Mouse (Mus musculus) ovary, postnatal 36 days (tissue): ENCODE data around the gene Pam.

Experiments
- DNase-seq: peaks from one replicate; pipeline ENCODE4 v3.0.0; 2022; ENCODE audit warnings: low spot score, mixed read lengths

The Pam gene

GRCm38 (mm10) chr1:97910874-97911273 is 184.6 kb downstream of the Pam start:
- no peak for DNase-seq

GRCm38 (mm10) chr1:97909561-97909960 is 185.9 kb downstream of the Pam start:
- DNase-seq: no peak

GRCm38 (mm10) chr1:97908736-97909135 is 186.7 kb downstream of the Pam start:
- DNase-seq: no peak

GRCm38 (mm10) chr1:97903912-97904460 is 191.5 kb downstream of the Pam start:
- DNase-seq: no peak

- no peak for DNase-seq
These were observed 192.6 kb downstream of the Pam start for GRCm38 (mm10) chr1:97902830-97903229.

GRCm38 (mm10) chr1:97900559-97901153 is 194.8 kb downstream of the Pam start:
- no peak for DNase-seq

GRCm38 (mm10) chr1:97887511-97887910 is 207.9 kb downstream of the Pam start:
- no peak for DNase-seq

GRCm38 (mm10) chr1:97883498-97883897 is 211.9 kb downstream of the Pam start:
- no peak for DNase-seq

- DNase-seq: no peak
These were observed 218.4 kb downstream of the Pam start for GRCm38 (mm10) chr1:97877037-97877436.

GRCm38 (mm10) chr1:97873490-97874054 is 221.9 kb downstream of the Pam start:
- DNase-seq: no peak

- DNase-seq: no peak
These were observed 223.0 kb downstream of the Pam start for GRCm38 (mm10) chr1:97872493-97872892.

- no peak for DNase-seq
These were observed 223.4 kb downstream of the Pam start for GRCm38 (mm10) chr1:97872072-97872471.

- no peak for DNase-seq
These were observed 231.3 kb downstream of the Pam start for GRCm38 (mm10) chr1:97864135-97864534.

GRCm38 (mm10) chr1:97863140-97863539 is 232.3 kb downstream of the Pam start:
- no peak for DNase-seq

- no peak for DNase-seq
These were observed 232.7 kb downstream of the Pam start for GRCm38 (mm10) chr1:97862734-97863133.

GRCm38 (mm10) chr1:97854256-97854655 is 241.2 kb downstream of the Pam start:
- DNase-seq: no peak

- no peak for DNase-seq
These were observed 243.8 kb downstream of the Pam start for GRCm38 (mm10) chr1:97851601-97852175.

GRCm38 (mm10) chr1:97848601-97849241 is 246.7 kb downstream of the Pam start:
- DNase-seq: no peak

GRCm38 (mm10) chr1:97843220-97843992 is 252.0 kb downstream of the Pam start:
- no peak for DNase-seq

- DNase-seq: no peak
These were observed 261.1 kb downstream of the Pam start for GRCm38 (mm10) chr1:97834354-97834822.

GRCm38 (mm10) chr1:97833466-97834353 is 261.7 kb downstream of the Pam start:
- no peak for DNase-seq
